9 mouse cellular contexts compared by ENCODE assay signal in genomic region chr9:106464751-106465541, GRCm38 (mm10). TPM values are rescaled to one million over a fixed set of nuclear protein-coding genes. Genes with fewer than 3 reads are reported as not detected.
DNase-seq lines count a peak whose midpoint lies in the region; ATAC-seq and TF ChIP-seq lines count a peak whose summit lies in the region.
"Had no signal": no experiment of that assay in that cellular context is flagged by ENCODE, and none has a peak within 500 bp of the region (broad histone marks: within the 10 kb centered on the region; RNA-seq: fewer than 3 reads in every experiment).

No protein-coding gene starts in this region.

- H3K27me3 ChIP-seq in kidney, adult 2 months (replicated peaks; ENCODE audit: control insufficient read depth, insufficient read depth, low read length): no peaks in the 10 kb centered on the region
- no peaks in the 10 kb centered on the region for H3K27me3 ChIP-seq in forebrain, embryonic 15.5 days
- no peaks in the 10 kb centered on the region for H3K27me3 ChIP-seq in hindbrain, postnatal 0 days (ENCODE audit: insufficient read depth, low read length)
- peaks cover 25% of the 10 kb centered on the region for H3K27me3 ChIP-seq in limb, embryonic 10.5 days (ENCODE audit: low read depth, poor library complexity, severe bottlenecking)
- H3K27me3 ChIP-seq in midbrain, embryonic 13.5 days: peaks cover 4% of the 10 kb centered on the region; the same call in 1 of the 2 replicates
- no peaks in the 10 kb centered on the region; the same call in 1 of the 2 replicates for H3K27me3 ChIP-seq in stomach, embryonic 16.5 days (ENCODE audit: control insufficient read depth, insufficient read depth, low read length)

- peak; percentile 55 for DNase-seq in kidney, adult 2 months
- DNase-seq in kidney, adult 11 months: no peak
- DNase-seq in cerebellum, adult 11-12 months: peak; percentile 93
- DNase-seq in hindbrain, postnatal 0 days (ENCODE audit: low spot score): peak; percentile 95
- peak; percentile 81 for DNase-seq in limb, embryonic 10.5 days (ENCODE audit: low spot score)

- no peaks in the 10 kb centered on the region for H3K4me1 ChIP-seq in kidney, adult 2 months (ENCODE audit: control insufficient read depth, insufficient read depth, low read length)
- peaks cover 25% of the 10 kb centered on the region for H3K4me1 ChIP-seq in forebrain, embryonic 15.5 days
- H3K4me1 ChIP-seq in hindbrain, postnatal 0 days (ENCODE audit: insufficient read depth, low read length): peaks cover 16% of the 10 kb centered on the region; the same call in 1 of the 2 replicates
- peaks cover 51% of the 10 kb centered on the region for H3K4me1 ChIP-seq in limb, embryonic 10.5 days
- H3K4me1 ChIP-seq in midbrain, embryonic 13.5 days (replicated peaks): peaks cover 41% of the 10 kb centered on the region
- peaks cover 7% of the 10 kb centered on the region; the same call in 1 of the 2 replicates for H3K4me1 ChIP-seq in stomach, embryonic 16.5 days (ENCODE audit: control insufficient read depth, insufficient read depth, low read length)

- H3K4me3 ChIP-seq in kidney, adult 2 months (ENCODE audit: insufficient read depth, low read depth, low read length): peak overlapping the region; percentile 61
- peak overlapping the region; percentile 45 for H3K4me3 ChIP-seq in forebrain, embryonic 15.5 days
- H3K4me3 ChIP-seq in hindbrain, postnatal 0 days (ENCODE audit: low read length): peak overlapping the region; percentile 50
- peak overlapping the region; percentile 68 for H3K4me3 ChIP-seq in limb, embryonic 10.5 days
- peak overlapping the region; percentile 43 for H3K4me3 ChIP-seq in midbrain, embryonic 13.5 days (replicated peaks)
- H3K4me3 ChIP-seq in stomach, embryonic 16.5 days (replicated peaks; ENCODE audit: low read length): peak overlapping the region; percentile 56

- H3K9me3 ChIP-seq in forebrain, embryonic 15.5 days: no peaks in the 10 kb centered on the region
- no peaks in the 10 kb centered on the region for H3K9me3 ChIP-seq in hindbrain, postnatal 0 days (ENCODE audit: low read length)
- no peaks in the 10 kb centered on the region for H3K9me3 ChIP-seq in limb, embryonic 10.5 days (replicated peaks)
- H3K9me3 ChIP-seq in midbrain, embryonic 13.5 days: no peaks in the 10 kb centered on the region
- no peaks in the 10 kb centered on the region for H3K9me3 ChIP-seq in stomach, embryonic 16.5 days (replicated peaks; ENCODE audit: control insufficient read depth, low read length)

- no peak for TF ChIP-seq CTCF in kidney, adult 2 months (conservative IDR thresholded peaks at IDR 0.05; ENCODE audit: insufficient read depth, insufficient read length, low read depth, low read length)
- no peak for TF ChIP-seq CTCF in hindbrain, postnatal 0 days (IDR thresholded peaks at IDR 0.05; ENCODE audit: low read depth)

- H3K27ac ChIP-seq in kidney, adult 2 months (ENCODE audit: insufficient read depth, low read depth, low read length): no peak overlapping the region
- peak overlapping the region; percentile 70 for H3K27ac ChIP-seq in forebrain, embryonic 15.5 days (replicated peaks)
- peak overlapping the region; percentile 93 for H3K27ac ChIP-seq in hindbrain, postnatal 0 days
- H3K27ac ChIP-seq in limb, embryonic 10.5 days: peak overlapping the region; percentile 88
- H3K27ac ChIP-seq in midbrain, embryonic 13.5 days: peak overlapping the region; percentile 85
- H3K27ac ChIP-seq in stomach, embryonic 16.5 days (ENCODE audit: low read length): no peak overlapping the region

- WGBS in kidney, adult 2 months: 3% methylated on average over 98 of the region's 99 CpGs
- WGBS in forebrain, embryonic 15.5 days: 1% methylated on average over 91 of the region's 99 CpGs
- WGBS in hindbrain, postnatal 0 days: under 1% methylated on average over 95 of the region's 99 CpGs
- 1% methylated on average over 99 of the region's 99 CpGs for WGBS in limb, embryonic 10.5 days
- under 1% methylated on average over 99 of the region's 99 CpGs for WGBS in midbrain, embryonic 13.5 days
- 3% methylated on average over 99 of the region's 99 CpGs for WGBS in stomach, embryonic 16.5 days

- ATAC-seq in forebrain, embryonic 15.5 days (replicated peaks): peak; percentile 83
- peak; percentile 86 for ATAC-seq in hindbrain, postnatal 0 days
- peak; percentile 83 for ATAC-seq in midbrain, embryonic 13.5 days
- peak; percentile 70 for ATAC-seq in stomach, embryonic 16.5 days (ENCODE audit: insufficient read depth, low FRiP score)

- H3K36me3 ChIP-seq in kidney, adult 2 months (ENCODE audit: control insufficient read depth, insufficient read depth, low read length): no peaks in the 10 kb centered on the region
- peaks cover 31% of the 10 kb centered on the region for H3K36me3 ChIP-seq in forebrain, embryonic 15.5 days
- H3K36me3 ChIP-seq in hindbrain, postnatal 0 days (ENCODE audit: insufficient read depth, low read length): peaks cover 9% of the 10 kb centered on the region
- H3K36me3 ChIP-seq in limb, embryonic 10.5 days: peaks cover 57% of the 10 kb centered on the region
- peaks cover 46% of the 10 kb centered on the region for H3K36me3 ChIP-seq in midbrain, embryonic 13.5 days
- peaks cover 14% of the 10 kb centered on the region for H3K36me3 ChIP-seq in stomach, embryonic 16.5 days (ENCODE audit: control insufficient read depth, insufficient read depth, low read length)
- H3K36me3 ChIP-seq: G1E had no signal

- peak overlapping the region; percentile 59 for H3K9ac ChIP-seq in forebrain, embryonic 15.5 days (replicated peaks)
- H3K9ac ChIP-seq in hindbrain, postnatal 0 days (replicated peaks; ENCODE audit: low read length): peak overlapping the region; percentile 84
- H3K9ac ChIP-seq in midbrain, embryonic 13.5 days (replicated peaks): peak overlapping the region; percentile 67
- H3K9ac ChIP-seq in stomach, embryonic 16.5 days (ENCODE audit: low read length): peak overlapping the region; percentile 81

- peak overlapping the region; percentile 75 for H3K4me2 ChIP-seq in forebrain, embryonic 15.5 days (replicated peaks)
- peak overlapping the region; percentile 94 for H3K4me2 ChIP-seq in hindbrain, postnatal 0 days (ENCODE audit: low read depth, low read length)
- peak overlapping the region; percentile 73 for H3K4me2 ChIP-seq in midbrain, embryonic 13.5 days (replicated peaks)
- peak overlapping the region; percentile 99 for H3K4me2 ChIP-seq in stomach, embryonic 16.5 days (ENCODE audit: low read depth, low read length)

- no peak for TF ChIP-seq POLR2A in kidney, adult 2 months (IDR thresholded peaks at IDR 0.05; ENCODE audit: low read depth, low read length)

RNA-seq across cellular contexts. Expression of gene Gpr62, which starts 0.8 kb away (rescaled TPM):
- polyA plus RNA-seq in kidney, adult 2 months (2012; rRNA removed): 0.07 TPM in 1 of 2 replicates, not detected in the other
- polyA plus RNA-seq in forebrain, embryonic 15.5 days (2015; fragmentation: Nextera tagmentation; extraction: Ambion mirVana): 0.64 and 0.75 TPM in 2 replicates
- 1.9 and 3.1 TPM in 2 replicates for total RNA-seq in hindbrain, postnatal 0 days (2014; rRNA removed)
- 3.2 TPM in 2 replicates for polyA plus RNA-seq in hindbrain, postnatal 0 days (2015; fragmentation: Nextera tagmentation; extraction: Ambion mirVana)
- 0.16 and 0.59 TPM in 2 replicates for polyA plus RNA-seq in limb, embryonic 10.5 days (2016; fragmentation: Nextera tagmentation; extraction: Ambion mirVana)
- 0.63 and 0.75 TPM in 2 replicates for polyA plus RNA-seq in midbrain, embryonic 13.5 days (2015; fragmentation: Nextera tagmentation; extraction: Ambion mirVana)
- 0.19 and 0.26 TPM in 2 replicates for polyA plus RNA-seq in stomach, embryonic 16.5 days (2015; fragmentation: Nextera tagmentation; extraction: Ambion mirVana)
- total RNA-seq: G1E had no signal
- polyA plus RNA-seq: G1E had no signal

RNA-seq across cellular contexts. Expression of gene Rrp9, which starts 10.8 kb away (rescaled TPM):
- 17.5 and 20.7 TPM in 2 replicates for polyA plus RNA-seq in kidney, adult 2 months (2012; rRNA removed)
- polyA plus RNA-seq in forebrain, embryonic 15.5 days (2015; fragmentation: Nextera tagmentation; extraction: Ambion mirVana): 57.9 and 60.9 TPM in 2 replicates
- 46.2 and 47.2 TPM in 2 replicates for total RNA-seq in hindbrain, postnatal 0 days (2014; rRNA removed)
- polyA plus RNA-seq in hindbrain, postnatal 0 days (2015; fragmentation: Nextera tagmentation; extraction: Ambion mirVana): 38.3 and 39.0 TPM in 2 replicates
- 81.6 and 110 TPM in 2 replicates for polyA plus RNA-seq in limb, embryonic 10.5 days (2016; fragmentation: Nextera tagmentation; extraction: Ambion mirVana)
- 46.2 and 47.8 TPM in 2 replicates for polyA plus RNA-seq in midbrain, embryonic 13.5 days (2015; fragmentation: Nextera tagmentation; extraction: Ambion mirVana)
- polyA plus RNA-seq in stomach, embryonic 16.5 days (2015; fragmentation: Nextera tagmentation; extraction: Ambion mirVana): 40.8 and 42.6 TPM in 2 replicates

RNA-seq across cellular contexts. Expression of gene Parp3, which starts 11.8 kb away (rescaled TPM):
- 25.8 and 31.9 TPM in 2 replicates for polyA plus RNA-seq in kidney, adult 2 months (2012; rRNA removed)
- polyA plus RNA-seq in forebrain, embryonic 15.5 days (2015; fragmentation: Nextera tagmentation; extraction: Ambion mirVana): 0.41 and 0.47 TPM in 2 replicates
- 1.7 and 2.9 TPM in 2 replicates for total RNA-seq in hindbrain, postnatal 0 days (2014; rRNA removed)
- polyA plus RNA-seq in hindbrain, postnatal 0 days (2015; fragmentation: Nextera tagmentation; extraction: Ambion mirVana): 1.5 and 2.1 TPM in 2 replicates
- polyA plus RNA-seq in limb, embryonic 10.5 days (2016; fragmentation: Nextera tagmentation; extraction: Ambion mirVana): 1.9 and 2.3 TPM in 2 replicates
- 0.34 and 0.81 TPM in 2 replicates for polyA plus RNA-seq in midbrain, embryonic 13.5 days (2015; fragmentation: Nextera tagmentation; extraction: Ambion mirVana)
- 6.2 and 6.7 TPM in 2 replicates for polyA plus RNA-seq in stomach, embryonic 16.5 days (2015; fragmentation: Nextera tagmentation; extraction: Ambion mirVana)

RNA-seq across cellular contexts. Expression of gene Pcbp4, which starts 11.9 kb away (rescaled TPM):
- 90.3 and 115 TPM in 2 replicates for polyA plus RNA-seq in kidney, adult 2 months (2012; rRNA removed)
- polyA plus RNA-seq in forebrain, embryonic 15.5 days (2015; fragmentation: Nextera tagmentation; extraction: Ambion mirVana): 251 and 266 TPM in 2 replicates
- total RNA-seq in hindbrain, postnatal 0 days (2014; rRNA removed): 623 and 719 TPM in 2 replicates
- 214 and 228 TPM in 2 replicates for polyA plus RNA-seq in hindbrain, postnatal 0 days (2015; fragmentation: Nextera tagmentation; extraction: Ambion mirVana)
- 275 and 316 TPM in 2 replicates for polyA plus RNA-seq in limb, embryonic 10.5 days (2016; fragmentation: Nextera tagmentation; extraction: Ambion mirVana)
- polyA plus RNA-seq in midbrain, embryonic 13.5 days (2015; fragmentation: Nextera tagmentation; extraction: Ambion mirVana): 280 and 309 TPM in 2 replicates
- polyA plus RNA-seq in stomach, embryonic 16.5 days (2015; fragmentation: Nextera tagmentation; extraction: Ambion mirVana): 39.4 and 42.5 TPM in 2 replicates

RNA-seq across cellular contexts. Expression of gene Abhd14a, which starts 17.5 kb away (rescaled TPM):
- 137 and 146 TPM in 2 replicates for polyA plus RNA-seq in kidney, adult 2 months (2012; rRNA removed)
- polyA plus RNA-seq in forebrain, embryonic 15.5 days (2015; fragmentation: Nextera tagmentation; extraction: Ambion mirVana): 64.8 and 68.5 TPM in 2 replicates
- total RNA-seq in hindbrain, postnatal 0 days (2014; rRNA removed): 59.6 and 62.1 TPM in 2 replicates
- polyA plus RNA-seq in hindbrain, postnatal 0 days (2015; fragmentation: Nextera tagmentation; extraction: Ambion mirVana): 66.8 and 69.2 TPM in 2 replicates
- polyA plus RNA-seq in limb, embryonic 10.5 days (2016; fragmentation: Nextera tagmentation; extraction: Ambion mirVana): 45.0 and 46.9 TPM in 2 replicates
- 40.2 and 43.0 TPM in 2 replicates for polyA plus RNA-seq in midbrain, embryonic 13.5 days (2015; fragmentation: Nextera tagmentation; extraction: Ambion mirVana)
- 49.5 and 50.4 TPM in 2 replicates for polyA plus RNA-seq in stomach, embryonic 16.5 days (2015; fragmentation: Nextera tagmentation; extraction: Ambion mirVana)

Comparison
In these comparisons a context has a peak if more than half of its experiments do, and no peak if none do; other contexts are left out.
1. H3K27ac ChIP-seq: peak in forebrain, embryonic 15.5 days (single experiment), hindbrain, postnatal 0 days (single experiment), limb, embryonic 10.5 days (single experiment) and midbrain, embryonic 13.5 days (single experiment); none in kidney, adult 2 months (single experiment) and stomach, embryonic 16.5 days (single experiment).
2. Peak in every context shown above with its lines, with median percentiles within 50 percentile points of each other: H3K4me3 ChIP-seq, ATAC-seq, H3K4me2 ChIP-seq and H3K9ac ChIP-seq.